Mouse (Mus musculus) layer of hippocampus, adult 11-12 months (tissue): ENCODE measurements around the gene Sh3tc1.

Experiments used
- DNase-seq: peaks from one replicate; pipeline ENCODE4 v3.0.0; 2022; ENCODE audit warnings: low spot score

The Sh3tc1 gene

DNA sequence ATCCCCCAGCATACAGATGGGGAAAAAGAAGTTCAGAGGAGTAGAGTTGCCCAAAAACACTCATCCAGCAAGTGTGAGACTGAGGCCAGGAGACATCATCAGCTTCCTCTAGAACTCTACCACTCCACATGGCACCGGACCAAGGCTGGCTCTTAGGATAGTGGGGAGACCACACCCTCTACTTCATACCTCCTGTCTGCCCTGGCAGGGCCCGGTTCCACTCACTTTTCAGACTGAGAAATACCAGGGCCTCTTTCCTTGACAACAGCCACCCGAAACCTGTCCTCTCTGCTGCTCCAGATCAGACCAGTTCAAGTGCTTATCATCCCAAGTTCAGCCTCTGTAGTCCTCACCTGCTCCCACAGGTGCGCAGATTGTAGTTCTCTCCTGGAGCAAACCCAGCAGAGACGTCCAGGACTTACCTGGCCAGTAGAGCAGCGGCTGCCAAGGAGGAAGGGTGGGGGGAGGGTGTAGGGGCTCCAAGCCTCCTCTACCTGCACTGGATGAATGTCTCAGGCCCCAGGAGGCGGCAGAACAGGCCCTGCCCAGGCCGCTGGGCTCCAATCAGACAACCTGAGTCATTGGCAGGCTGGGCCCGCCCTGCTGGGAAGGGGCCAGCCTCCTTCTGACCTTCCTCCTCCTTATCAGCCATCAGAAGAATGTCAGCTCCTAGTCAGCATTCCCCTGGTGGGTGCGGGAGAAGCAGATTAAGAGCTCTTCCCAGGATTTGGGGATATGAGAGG is at the start of gene Sh3tc1:
Sh3tc1 (minus strand) TSS at position 452 of the 743 bp plus-strand sequence.
- no peak for DNase-seq

DNA sequence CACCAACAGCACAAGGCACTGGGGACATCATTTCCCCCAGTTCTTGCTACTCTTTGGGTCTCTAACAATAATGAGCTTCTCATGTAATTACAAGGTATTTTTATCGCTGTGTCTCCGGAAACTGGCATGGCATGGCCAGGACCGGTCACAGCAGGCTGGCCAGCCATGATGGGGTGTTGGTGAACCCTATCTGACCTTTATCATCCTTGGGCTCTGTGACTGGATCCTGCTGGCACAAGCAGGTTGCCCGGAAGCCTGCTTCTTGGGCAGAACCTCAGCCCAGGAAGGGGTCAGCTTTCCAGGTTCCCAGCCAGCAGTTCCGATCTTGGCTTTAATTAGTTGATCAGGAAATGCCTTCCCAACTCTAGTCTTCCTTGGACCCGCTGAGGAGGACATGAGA is 48.9 kb upstream of the Sh3tc1 start:
- DNase-seq = no peak

GRCm38 (mm10) chr5:35787847-35788246 is 48.1 kb upstream of the Sh3tc1 start:
- peak; percentile 39 for DNase-seq

- DNase-seq = no peak
Measured at GRCm38 (mm10) chr5:35785853-35786252, 46.1 kb upstream of the Sh3tc1 start.

DNA sequence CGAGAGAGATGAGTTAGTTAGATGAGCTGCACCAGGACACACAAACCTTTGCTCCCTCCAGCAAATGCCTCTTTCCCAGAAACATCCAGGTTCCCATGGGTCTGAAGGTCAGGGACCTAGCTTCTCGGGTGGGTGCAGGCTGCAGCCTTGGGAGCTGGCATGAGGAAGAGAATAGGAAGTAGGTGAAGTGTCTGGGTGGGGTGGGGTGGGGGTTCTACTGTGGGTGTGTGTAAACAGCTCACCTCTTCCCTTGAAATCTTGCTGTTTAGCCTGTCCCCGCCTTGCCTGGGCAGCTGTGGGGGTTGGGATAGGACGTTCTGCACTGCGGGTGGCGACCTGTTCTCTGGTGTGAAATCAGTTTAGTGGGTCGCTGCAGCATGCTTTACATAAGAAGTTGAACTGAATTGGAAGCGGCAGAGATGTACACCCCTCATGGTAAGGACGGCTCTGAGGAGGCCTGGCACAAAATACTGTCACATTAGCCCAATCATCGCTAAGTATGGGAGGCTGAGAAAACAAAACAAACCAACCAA is 42.9 kb upstream of the Sh3tc1 start:
- no peak for DNase-seq

- DNase-seq = no peak
Measured at GRCm38 (mm10) chr5:35781116-35781515, 41.3 kb upstream of the Sh3tc1 start.

- DNase-seq = no peak
Measured at GRCm38 (mm10) chr5:35774137-35774424, 34.3 kb upstream of the Sh3tc1 start.

DNA sequence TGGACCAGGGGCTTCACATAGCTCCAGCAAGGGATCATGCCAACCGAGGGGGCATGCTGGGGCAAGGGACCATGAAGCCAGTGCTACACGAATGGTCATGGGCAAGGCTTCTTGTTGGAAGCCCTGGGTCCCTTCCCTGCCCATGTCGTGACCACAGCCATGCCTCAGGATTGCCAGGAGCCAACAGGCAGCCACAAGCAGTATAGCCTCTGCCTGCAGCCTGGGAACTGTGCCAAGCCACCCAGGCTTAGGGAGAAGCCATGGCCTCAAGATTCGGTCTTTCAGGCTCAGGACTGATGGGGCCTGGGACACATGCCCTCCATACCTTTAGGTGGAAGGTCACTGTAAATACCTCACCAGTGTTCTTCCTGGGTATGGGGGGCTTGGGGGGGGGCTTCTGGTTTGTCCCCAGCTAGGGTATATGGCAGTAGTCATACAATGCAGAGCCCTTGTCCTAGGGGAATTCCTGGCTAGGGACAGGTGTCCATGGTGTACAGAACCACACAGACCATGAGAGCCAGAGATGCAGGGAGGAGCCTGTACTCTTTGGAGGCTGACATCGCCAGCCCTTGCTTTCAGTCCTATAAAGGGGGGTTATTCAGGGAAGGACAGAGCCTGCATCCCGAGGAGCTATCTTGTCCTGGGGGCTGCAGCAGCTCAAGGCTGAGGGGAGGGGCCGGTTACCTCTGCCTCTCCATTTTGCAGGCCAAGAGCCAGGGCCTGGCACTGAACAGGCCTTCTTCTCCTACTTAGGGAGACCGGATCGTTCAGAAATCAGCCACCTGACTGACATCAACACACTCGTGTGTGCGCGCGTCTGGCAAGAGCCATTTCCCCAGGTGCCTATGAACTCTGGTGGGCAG is 33.7 kb upstream of the Sh3tc1 start:
- no peak for DNase-seq

- no peak for DNase-seq
Measured at GRCm38 (mm10) chr5:35770891-35771663, 31.3 kb upstream of the Sh3tc1 start.

GRCm38 (mm10) chr5:35770246-35770645 is 30.5 kb upstream of the Sh3tc1 start:
- DNase-seq = no peak

GRCm38 (mm10) chr5:35768997-35769396 is 29.2 kb upstream of the Sh3tc1 start:
- no peak for DNase-seq

- DNase-seq = no peak
Measured at GRCm38 (mm10) chr5:35768525-35768924, 28.7 kb upstream of the Sh3tc1 start.

GRCm38 (mm10) chr5:35765909-35766308 is 26.1 kb upstream of the Sh3tc1 start:
- no peak for DNase-seq

- no peak for DNase-seq
Measured at GRCm38 (mm10) chr5:35762850-35763249, 23.1 kb upstream of the Sh3tc1 start.

DNA sequence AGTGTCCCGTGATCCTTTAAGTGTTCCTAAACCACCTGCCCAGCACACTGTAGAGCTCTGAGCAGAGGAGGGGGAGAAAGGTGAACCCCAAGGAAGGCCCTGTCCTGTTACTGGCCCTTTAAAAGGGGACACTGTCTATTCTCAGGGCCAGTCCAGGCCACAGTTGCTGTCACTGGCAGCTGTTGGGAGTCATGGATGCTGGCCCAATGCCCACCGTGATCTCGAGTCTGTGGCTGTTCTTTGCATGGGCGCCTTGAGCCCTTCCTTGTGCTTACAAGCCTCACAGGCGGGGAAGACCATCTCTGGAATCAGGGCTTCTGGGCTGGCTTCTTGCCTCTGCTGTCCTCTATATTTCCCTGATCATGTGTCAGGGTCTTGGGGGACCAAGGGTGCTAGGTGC is 22.6 kb upstream of the Sh3tc1 start:
- DNase-seq = peak; percentile 59

DNA sequence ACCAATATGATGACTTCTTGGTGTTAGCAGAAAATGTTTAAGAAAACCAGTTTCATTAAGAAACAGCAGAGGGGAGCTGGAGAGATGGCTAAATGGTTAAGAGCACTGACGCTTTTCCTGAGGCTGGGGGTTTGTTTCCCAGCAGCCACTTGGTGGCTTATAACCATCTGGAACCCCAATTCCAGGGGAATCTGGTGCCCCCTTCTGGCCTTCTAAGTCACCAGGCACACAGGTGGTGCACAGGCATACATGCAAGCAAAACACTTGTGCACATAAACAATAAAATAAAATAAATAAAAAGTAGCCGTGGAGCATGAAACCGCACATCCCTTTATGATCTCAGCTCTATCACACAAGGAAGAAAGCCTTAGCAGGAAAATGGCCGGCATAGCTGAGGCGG is 21.5 kb upstream of the Sh3tc1 start:
- no peak for DNase-seq

GRCm38 (mm10) chr5:35758081-35759053 is 18.6 kb upstream of the Sh3tc1 start:
- peak; percentile 65 for DNase-seq

GRCm38 (mm10) chr5:35757639-35758001 is 17.8 kb upstream of the Sh3tc1 start, which contains the start of gene Ablim2:
TSS of gene Ablim2 (plus strand) at chr5:35757880.
- peak; percentile 94 for DNase-seq

DNA sequence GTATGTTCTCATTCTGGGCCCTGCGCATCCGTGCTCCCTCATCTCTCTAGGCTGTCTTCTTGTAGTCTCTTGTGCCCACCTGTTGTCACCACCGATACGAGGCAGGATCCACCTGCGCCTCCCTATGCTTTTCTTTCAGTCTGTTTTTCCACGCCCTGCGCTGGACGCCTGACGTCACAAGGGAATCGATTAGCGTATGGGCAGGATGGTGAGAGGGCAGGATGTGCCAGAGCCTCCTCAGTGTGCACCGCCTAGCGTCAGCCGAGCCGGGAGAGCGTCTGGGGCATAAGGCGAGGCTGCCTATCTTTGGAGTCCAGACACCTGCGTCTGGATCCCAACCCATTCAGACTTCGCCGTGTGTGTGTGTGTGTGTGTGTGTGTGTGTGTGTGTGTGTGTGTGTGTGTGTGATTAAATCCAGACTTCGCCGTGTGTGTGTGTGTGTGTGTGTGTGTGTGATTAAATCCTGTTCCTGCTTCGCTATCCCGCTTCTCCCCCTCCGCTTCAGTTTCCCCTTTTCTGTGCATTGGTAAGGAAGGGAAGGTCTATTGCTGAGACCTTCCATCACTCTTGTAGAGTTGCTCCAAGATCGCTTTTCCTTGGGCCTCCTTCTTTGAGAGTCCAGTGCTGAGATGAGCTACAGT is 17.3 kb upstream of the Sh3tc1 start:
- DNase-seq = peak; percentile 83

DNA sequence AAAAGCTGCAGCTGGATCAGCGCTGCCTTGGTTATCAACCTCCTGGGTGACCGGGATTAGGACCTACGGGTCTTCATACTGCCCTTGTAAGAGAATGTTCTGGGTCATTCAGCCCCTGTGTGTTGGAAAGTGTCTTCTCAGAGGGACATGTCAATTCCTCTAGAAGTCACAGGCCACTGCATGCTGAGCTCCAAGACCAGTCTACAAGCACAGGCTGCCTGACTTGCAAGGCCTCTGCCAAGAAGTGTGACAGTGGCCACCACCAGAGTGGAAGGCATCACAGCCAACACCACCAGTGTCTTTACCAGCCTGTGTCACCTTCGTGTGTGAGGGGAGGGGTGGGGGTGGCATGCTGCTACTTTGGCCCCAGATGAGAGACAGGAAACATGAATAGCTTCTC is 16.2 kb upstream of the Sh3tc1 start:
- DNase-seq = no peak
